Mouse (Mus musculus) lung, postnatal 10 days (tissue): ENCODE measurements at regions not wholly inside any gene's neighbourhood (a gene's known extent, or its start where the extent isn't known, plus 50 kb on each side); places are given as distances from the start of the nearest gene placed in this dataset.

Experiments
- DNase-seq: peaks from one replicate; pipeline ENCODE4 v3.0.0; 2021

- DNase-seq: no peak
Measured at GRCm38 (mm10) chr13:101095057-101095831, 262.0 kb upstream of the Slc30a5 start.

GRCm38 (mm10) chr13:101092743-101093131, 259.5 kb upstream of the Slc30a5 start:
- no peak for DNase-seq

GRCm38 (mm10) chr13:101092033-101092742, 259.0 kb upstream of the Slc30a5 start:
- peak; percentile 62 for DNase-seq

- no peak for DNase-seq
Measured at GRCm38 (mm10) chr13:101085182-101085581, 252.0 kb upstream of the Slc30a5 start.

GRCm38 (mm10) chr13:101084193-101084592, 251.0 kb upstream of the Slc30a5 start:
- no peak for DNase-seq

GRCm38 (mm10) chr13:101083416-101083815, 250.2 kb upstream of the Slc30a5 start:
- no peak for DNase-seq

GRCm38 (mm10) chr13:101068489-101068888, 235.3 kb upstream of the Slc30a5 start:
- DNase-seq: peak; percentile 14

GRCm38 (mm10) chr13:101062582-101062981, 229.4 kb upstream of the Slc30a5 start:
- DNase-seq: no peak

- DNase-seq: no peak
Measured at GRCm38 (mm10) chr13:101061233-101062144, 228.3 kb upstream of the Slc30a5 start.

GRCm38 (mm10) chr13:101049511-101049910, 216.3 kb upstream of the Slc30a5 start:
- no peak for DNase-seq

GRCm38 (mm10) chr13:101032594-101032993, 199.4 kb upstream of the Slc30a5 start:
- DNase-seq: peak; percentile 40

- DNase-seq: no peak
Measured at GRCm38 (mm10) chr13:101026043-101026442, 192.8 kb upstream of the Slc30a5 start.

GRCm38 (mm10) chr13:101025488-101025887, 192.3 kb upstream of the Slc30a5 start:
- no peak for DNase-seq

GRCm38 (mm10) chr13:101024971-101025370, 191.7 kb upstream of the Slc30a5 start:
- no peak for DNase-seq

GRCm38 (mm10) chr13:101019272-101019676, 186.0 kb upstream of the Slc30a5 start:
- no peak for DNase-seq

GRCm38 (mm10) chr13:101017041-101017440, 183.8 kb upstream of the Slc30a5 start:
- no peak for DNase-seq

GRCm38 (mm10) chr13:101016181-101016580, 183.0 kb upstream of the Slc30a5 start:
- no peak for DNase-seq

GRCm38 (mm10) chr13:101015435-101015834, 182.2 kb upstream of the Slc30a5 start:
- DNase-seq: no peak

GRCm38 (mm10) chr13:101013604-101014003, 180.4 kb upstream of the Slc30a5 start:
- no peak for DNase-seq

GRCm38 (mm10) chr13:100990646-100991045, 157.4 kb upstream of the Slc30a5 start:
- no peak for DNase-seq

GRCm38 (mm10) chr13:100988671-100989531, 155.7 kb upstream of the Slc30a5 start:
- peak; percentile 31 for DNase-seq

- no peak for DNase-seq
Measured at GRCm38 (mm10) chr13:100988116-100988515, 154.9 kb upstream of the Slc30a5 start.
